Mouse (Mus musculus): ENCODE data around the gene Aldh18a1.
A peak's percentile ranks its signal among the peaks of the same experiment; 100 is the strongest.

Gene Aldh18a1

DNA sequence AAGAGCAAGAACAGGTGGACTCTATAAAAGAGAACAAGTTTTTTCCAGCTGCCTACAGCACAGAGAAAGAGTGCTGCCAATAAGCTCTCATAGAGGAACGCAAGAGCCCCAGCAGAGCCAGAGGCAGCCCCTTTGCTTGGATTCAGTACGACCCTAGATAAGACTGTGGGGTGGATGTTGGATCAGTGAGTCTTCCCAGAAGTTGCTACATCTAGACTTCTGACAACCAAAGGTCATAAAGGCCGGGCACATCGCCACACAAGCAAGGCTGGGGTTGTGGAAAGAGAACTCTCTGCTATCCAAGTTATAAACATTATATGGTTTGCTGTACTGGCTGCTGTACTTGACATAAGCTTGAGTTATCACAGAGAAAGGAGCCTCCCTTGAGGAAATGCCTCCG is 67.9 kb downstream of the Aldh18a1 start:
- DNase-seq = no peak

DNA sequence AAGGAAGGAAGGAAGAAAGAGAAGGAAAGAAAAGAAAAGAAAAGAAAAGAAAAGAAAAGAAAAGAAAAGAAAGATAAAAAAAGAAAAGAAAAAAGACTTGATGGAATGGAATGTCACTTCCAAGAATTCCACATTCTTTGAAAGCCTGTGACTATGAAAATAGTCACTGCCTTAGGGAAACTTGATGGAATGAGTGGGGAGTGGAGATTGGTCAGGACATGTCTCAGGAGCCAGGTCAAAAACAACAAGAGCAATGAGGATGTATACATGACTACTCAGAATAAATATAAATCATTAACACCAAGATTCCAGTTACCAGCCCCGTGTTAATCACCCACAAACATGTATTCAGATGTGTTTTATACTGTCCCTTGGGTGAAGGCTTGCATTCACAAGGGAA is 69.6 kb downstream of the Aldh18a1 start:
- no peak for DNase-seq

DNA sequence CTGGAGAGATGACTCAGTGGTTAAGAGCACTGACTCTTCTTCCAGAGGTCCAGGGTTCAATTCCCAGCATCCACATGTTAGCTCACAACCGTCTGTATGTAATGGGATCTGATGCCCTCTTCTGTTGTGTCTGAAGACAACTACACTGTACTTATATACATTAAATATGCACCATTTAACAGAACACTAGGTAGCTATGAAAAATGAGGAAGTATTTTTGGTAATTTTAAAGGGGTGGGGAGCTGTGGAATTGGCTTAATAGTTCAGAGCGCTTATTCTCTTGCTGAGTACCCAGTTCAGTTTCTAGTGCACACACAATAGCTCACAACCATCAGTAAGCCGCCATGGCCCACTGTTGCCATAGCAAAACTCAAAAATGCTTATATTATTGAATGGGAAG is 72.7 kb downstream of the Aldh18a1 start:
- DNase-seq = no peak

DNA sequence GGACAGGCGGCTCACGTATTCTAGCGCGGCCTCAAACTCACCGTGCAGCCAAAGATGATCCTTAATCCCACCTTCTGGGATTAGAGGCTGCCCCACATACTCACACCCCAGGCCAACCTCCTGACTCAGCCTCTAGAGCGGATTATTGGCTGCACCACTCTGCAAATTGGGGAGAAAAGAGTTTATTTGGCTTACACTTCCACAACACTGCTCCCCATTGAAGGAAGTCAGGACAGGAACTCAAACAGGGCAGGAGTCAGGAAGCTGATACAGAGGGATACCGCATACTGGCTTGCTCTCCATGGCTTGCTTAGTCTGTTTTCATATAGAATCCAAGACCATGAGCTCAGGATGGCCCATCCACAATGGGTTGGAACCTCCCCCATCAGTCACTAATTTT is 73.9 kb downstream of the Aldh18a1 start:
- no peak for DNase-seq

DNA sequence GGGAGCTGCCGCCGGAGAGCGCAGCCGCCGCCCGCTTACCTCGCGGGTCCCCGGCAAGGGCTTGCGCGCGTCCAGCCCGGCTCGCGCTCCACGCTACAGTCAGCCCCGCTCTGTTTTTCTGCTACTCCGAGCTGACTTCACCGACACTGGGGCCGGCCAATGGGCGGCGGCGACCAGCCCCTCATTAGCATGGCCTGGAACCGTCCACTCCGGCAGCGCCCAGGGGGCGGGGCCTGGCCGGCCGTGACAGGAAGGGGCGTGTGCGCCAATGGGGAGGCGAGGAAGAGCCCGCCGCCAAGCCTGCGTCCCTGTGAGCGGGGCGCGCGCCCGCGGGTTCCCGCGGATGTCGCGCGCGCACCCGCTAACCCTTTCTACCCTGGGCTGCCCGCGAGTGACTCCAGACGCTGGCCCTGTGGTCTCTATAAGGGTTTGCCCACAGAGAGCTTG is 74.6 kb downstream of the Aldh18a1 start, which contains the start of gene Sorbs1:
Sorbs1 (minus strand) TSS at position 148 of the 447 bp plus-strand sequence.
- peak; percentile 92 for DNase-seq

DNA sequence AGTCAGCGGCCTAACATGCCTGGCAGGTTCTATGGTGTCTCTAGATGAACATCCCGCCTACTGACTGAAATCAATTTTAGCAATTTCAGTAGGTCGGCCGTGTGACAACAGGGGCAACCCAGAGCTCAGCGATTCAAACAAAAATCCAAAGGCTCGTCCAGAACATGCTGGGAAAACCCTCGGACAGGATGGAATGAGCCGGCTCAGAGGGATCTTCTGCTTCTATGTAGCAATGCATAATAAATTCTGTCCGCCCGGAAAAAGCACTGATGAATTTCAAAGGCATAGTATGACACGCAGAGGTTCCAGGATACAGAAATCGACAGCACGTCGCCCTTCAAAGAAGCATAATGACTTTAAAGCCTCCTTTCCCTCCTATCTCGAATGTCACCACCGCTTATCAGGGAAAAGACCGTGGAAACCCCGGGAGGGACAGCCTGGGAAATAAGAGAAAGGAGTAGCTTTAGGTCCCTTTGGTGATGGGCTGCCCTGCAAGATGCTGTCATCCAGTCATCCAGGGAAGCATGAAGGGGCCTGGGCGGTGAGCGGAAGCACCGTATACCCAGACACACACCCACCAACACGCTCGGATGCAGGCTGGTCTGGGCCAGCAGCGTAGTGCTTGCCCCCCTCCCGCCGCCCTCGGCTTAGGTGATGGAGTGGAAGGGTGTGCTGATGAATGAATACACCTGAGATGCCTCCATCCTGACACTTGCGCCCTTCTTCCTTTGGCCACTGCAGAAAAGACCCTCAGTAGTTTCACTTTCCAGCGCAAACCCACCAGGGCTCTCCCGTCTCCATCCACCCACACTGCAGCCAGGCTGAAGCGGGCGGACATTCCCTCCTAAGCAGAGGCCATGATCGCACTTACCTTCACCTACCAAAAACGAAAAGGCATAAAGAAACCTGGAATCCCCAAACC is 75.5 kb downstream of the Aldh18a1 start:
- DNase-seq = peak; percentile 42

DNA sequence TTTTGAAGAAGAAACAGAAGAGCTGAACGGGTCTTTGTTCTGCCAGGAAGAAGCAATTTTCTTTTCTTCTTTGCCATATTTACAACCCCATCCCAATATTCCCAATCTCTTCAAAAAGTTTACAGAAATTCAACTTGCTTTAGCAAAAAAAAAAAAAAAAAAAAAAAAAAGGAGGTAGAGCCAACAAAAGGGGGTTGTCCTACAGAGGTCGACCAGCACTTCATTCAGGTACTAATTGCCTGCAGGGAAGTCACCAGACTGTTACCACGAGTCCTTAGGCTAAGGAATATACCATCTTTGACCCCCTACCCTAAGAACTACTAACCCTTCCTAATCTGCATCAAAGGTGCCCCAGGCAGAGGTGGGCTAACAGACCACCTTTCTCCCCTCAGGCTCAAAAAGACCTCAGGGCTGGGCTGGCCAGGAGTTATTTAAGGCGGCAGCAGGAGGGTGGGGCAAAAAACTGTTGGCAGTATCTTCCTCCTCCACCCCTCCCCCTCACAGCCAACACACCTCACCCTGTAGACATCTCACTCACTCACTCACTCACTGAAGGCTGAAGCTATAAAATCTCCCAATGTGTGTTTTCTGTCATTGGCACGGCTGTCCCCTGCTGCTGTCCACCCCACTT is 76.5 kb downstream of the Aldh18a1 start:
- no peak for DNase-seq

DNA sequence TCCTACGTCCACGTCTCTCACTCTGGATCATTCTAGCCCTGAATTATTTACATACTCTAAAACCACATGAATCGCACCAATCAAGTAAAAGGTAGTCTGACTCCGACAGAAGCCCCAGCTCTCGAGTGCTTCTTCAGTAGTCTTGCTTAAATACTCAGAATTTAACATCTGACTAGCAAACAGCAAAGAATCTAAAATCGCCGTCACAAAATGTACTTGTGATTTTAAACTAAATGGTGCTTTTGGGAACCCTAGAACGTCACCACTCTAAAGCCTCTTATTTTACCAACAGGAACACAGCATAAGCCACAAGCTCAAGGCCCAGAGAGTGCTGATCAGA is 77.2 kb downstream of the Aldh18a1 start:
- no peak for DNase-seq

DNA sequence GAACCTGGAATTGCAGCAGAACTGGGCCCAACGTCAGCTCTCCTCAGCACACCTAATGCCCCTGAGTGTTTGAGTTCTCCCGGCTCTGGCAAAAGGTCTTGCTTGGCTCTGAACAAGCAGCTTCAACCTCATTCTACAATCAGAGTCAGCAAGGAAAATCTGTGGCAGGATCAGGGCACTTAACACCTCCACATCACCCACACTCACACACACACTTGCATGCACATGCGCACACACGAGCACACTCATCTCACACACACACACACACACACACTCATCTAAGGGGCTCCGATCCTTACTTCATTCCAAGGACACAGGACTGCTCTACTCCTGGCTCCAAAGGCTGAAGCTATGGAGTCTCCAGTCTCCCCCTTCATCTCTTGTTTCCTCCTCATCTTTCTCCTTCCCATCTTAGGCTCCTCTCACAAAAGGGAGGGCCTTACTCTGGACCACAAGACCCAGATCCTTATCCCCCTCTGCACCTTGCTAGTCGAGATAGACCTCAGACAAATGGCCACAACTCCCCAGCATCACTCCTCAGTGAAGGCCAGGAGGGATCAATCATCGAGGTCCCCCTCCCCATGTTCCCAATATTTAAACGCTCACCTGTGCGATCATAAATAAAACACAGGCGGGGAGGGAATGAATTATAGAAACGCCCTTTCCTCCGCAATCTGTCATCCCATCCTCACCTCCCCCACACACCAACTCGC is 77.7 kb downstream of the Aldh18a1 start:
- no peak for DNase-seq

DNA sequence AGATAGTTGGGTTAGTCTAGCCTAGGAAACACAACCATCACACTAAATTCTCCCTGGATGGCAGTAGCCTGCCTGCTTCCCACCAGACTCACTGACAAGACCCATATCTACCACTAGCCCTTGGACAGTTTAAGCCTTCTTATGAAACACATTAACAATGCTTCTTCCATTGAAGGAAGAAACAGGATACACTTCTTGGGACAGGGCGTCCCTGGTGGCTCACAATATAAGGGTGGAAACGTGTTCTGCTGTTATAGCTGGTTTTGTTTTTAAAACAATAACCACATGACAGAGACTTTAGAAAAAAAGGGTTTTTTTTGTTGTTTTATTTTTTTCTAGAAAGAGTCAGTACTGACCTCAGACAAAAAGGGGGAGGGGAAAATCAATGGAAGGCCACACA is 79.0 kb downstream of the Aldh18a1 start:
- no peak for DNase-seq

DNA sequence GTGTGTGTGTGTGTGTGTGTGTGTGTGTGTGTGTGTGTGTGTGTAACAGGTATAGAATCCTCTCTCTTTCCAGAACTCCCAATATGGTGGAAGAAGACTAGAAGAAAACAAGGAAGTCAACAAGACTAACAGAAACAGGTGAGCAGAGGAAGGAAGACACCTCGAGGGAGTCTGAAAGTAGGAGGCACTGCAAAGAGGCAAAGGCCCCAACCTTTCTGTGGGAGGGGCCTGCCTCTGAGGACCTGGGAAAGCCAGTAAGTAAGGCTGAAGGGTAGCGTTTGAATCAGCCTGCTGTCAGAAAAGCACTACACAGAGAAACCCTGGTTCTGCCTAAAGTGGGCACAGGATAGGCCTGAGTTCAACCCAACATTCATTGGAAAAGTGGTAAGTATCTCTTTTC is 79.4 kb downstream of the Aldh18a1 start:
- DNase-seq = no peak

DNA sequence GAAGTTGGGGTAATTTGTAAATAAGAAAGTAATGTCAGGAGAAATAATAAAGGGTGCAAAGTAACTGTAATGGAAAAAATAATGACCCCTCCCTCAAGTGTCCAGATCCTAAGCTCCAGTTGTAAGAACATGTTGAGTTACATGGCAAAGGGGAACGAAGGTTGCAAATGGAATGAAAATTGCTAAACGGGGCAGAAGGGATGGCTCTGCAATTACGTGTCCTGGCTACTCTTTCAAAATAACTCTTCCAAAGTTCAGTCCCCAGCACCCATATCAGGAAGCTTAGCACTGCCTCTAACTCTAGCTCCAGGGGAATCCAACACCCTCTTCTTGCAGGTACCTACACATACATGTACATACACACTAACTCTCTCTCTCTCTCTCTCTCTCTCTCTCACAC is 81.3 kb downstream of the Aldh18a1 start:
- no peak for DNase-seq

DNA sequence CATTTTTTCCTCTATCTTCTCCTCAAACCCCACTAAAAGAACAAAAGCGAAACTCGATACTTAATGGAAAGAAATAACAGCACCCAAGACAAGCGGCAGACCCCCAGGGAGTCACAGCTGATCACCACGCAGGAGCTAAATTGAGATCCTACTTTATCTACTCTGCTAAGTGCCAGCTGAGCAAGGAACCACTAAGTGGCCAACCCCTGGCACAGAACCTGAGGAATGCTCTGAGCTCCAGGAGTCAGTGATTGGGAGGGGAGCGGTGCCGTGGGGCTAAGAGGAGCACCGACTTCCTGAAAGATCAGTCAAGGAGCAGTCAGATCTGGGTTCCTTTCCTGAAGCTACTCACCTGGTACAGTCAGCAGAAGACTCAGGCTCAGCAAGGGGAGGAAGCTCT is 83.9 kb downstream of the Aldh18a1 start:
- DNase-seq = no peak
